Comparison of ENCODE assay signal across 9 mouse cellular contexts in genomic region chr10:60794374-60794773, GRCm38 (mm10). TPM values are rescaled to one million over a fixed set of nuclear protein-coding genes. Genes with fewer than 3 reads are reported as not detected.
DNase-seq lines count a peak whose midpoint lies in the region; ATAC-seq lines count a peak whose summit lies in the region.
"Had no signal": no experiment of that assay in that cellular context is flagged by ENCODE, and none has a peak within 500 bp of the region (broad histone marks: within the 10 kb centered on the region; RNA-seq: fewer than 3 reads in every experiment).

No protein-coding gene starts in this region.

- H3K9ac ChIP-seq in heart, embryonic 11.5 days (ENCODE audit: low read depth, low read length): 0 out of 2 replicates have a peak overlapping the region, but pooled peaks have one; percentile 34
- H3K9ac ChIP-seq in midbrain, embryonic 14.5 days (replicated peaks; ENCODE audit: low read length): no peak overlapping the region
- peak overlapping the region; percentile 19; the same call in 1 of the 2 replicates for H3K9ac ChIP-seq in limb, embryonic 13.5 days
- H3K9ac ChIP-seq: liver, embryonic 13.5 days had no signal

- no peak overlapping the region for H3K4me3 ChIP-seq in heart, embryonic 11.5 days (ENCODE audit: low read depth, low read length)
- H3K4me3 ChIP-seq in midbrain, embryonic 10.5 days: no peak overlapping the region
- no peak overlapping the region for H3K4me3 ChIP-seq in midbrain, embryonic 14.5 days (replicated peaks; ENCODE audit: low read depth, low read length)
- H3K4me3 ChIP-seq in forebrain, embryonic 10.5 days: no peak overlapping the region
- no peak overlapping the region for H3K4me3 ChIP-seq in limb, embryonic 13.5 days
- H3K4me3 ChIP-seq: liver, embryonic 13.5 days had no signal

- no peak overlapping the region; the same call in 1 of the 2 replicates for H3K4me2 ChIP-seq in heart, embryonic 11.5 days
- no peak overlapping the region for H3K4me2 ChIP-seq in midbrain, embryonic 14.5 days (ENCODE audit: low read length)
- H3K4me2 ChIP-seq in limb, embryonic 13.5 days (replicated peaks): peak overlapping the region; percentile 40
- H3K4me2 ChIP-seq: liver, embryonic 13.5 days had no signal

- ATAC-seq in heart, embryonic 11.5 days (replicated peaks; ENCODE audit: insufficient number of reproducible peaks, low FRiP score, low TSS enrichment): no peak
- ATAC-seq in midbrain, embryonic 14.5 days (ENCODE audit: low FRiP score, low TSS enrichment): no peak
- ATAC-seq in limb, embryonic 13.5 days (ENCODE audit: low FRiP score, low read depth): peak; percentile 76

- H3K9me3 ChIP-seq in heart, embryonic 11.5 days (replicated peaks; ENCODE audit: control insufficient read depth, low read length): no peaks in the 10 kb centered on the region
- no peaks in the 10 kb centered on the region for H3K9me3 ChIP-seq in midbrain, embryonic 10.5 days (replicated peaks)
- no peaks in the 10 kb centered on the region for H3K9me3 ChIP-seq in midbrain, embryonic 14.5 days (ENCODE audit: control insufficient read depth, low read length)
- no peaks in the 10 kb centered on the region for H3K9me3 ChIP-seq in forebrain, embryonic 10.5 days
- no peaks in the 10 kb centered on the region for H3K9me3 ChIP-seq in limb, embryonic 13.5 days
- H3K9me3 ChIP-seq: liver, embryonic 13.5 days had no signal

- peak overlapping the region; percentile 90; the same call in 1 of the 2 replicates for H3K27ac ChIP-seq in heart, embryonic 11.5 days (ENCODE audit: low read depth, low read length)
- peak overlapping the region; percentile 24; the same call in 1 of the 2 replicates for H3K27ac ChIP-seq in midbrain, embryonic 10.5 days (replicated peaks)
- no peak overlapping the region for H3K27ac ChIP-seq in midbrain, embryonic 14.5 days (replicated peaks; ENCODE audit: low read depth, low read length)
- H3K27ac ChIP-seq in forebrain, embryonic 10.5 days: peak overlapping the region; percentile 81
- peak overlapping the region; percentile 87 for H3K27ac ChIP-seq in limb, embryonic 13.5 days
- H3K27ac ChIP-seq: liver, embryonic 13.5 days had no signal

- DNase-seq in heart, postnatal 4 days: no peak
- DNase-seq in midbrain, embryonic 10.5 days (ENCODE audit: low spot score): no peak
- DNase-seq in midbrain, embryonic 14.5 days: no peak
- DNase-seq in forebrain, embryonic 10.5 days (ENCODE audit: extremely low spot score, low spot score): peak; percentile 45
- no peak for DNase-seq in gastrocnemius, adult 18-20 months (ENCODE audit: low spot score)
- no peak for DNase-seq in testis, postnatal 10 days (ENCODE audit: low spot score)
- DNase-seq: liver, embryonic 13.5 days had no signal

- WGBS in heart, embryonic 11.5 days (ENCODE audit: insufficient replicate concordance): 52% methylated on average over 11 of the region's 11 CpGs
- 40% methylated on average over 11 of the region's 11 CpGs for WGBS in midbrain, embryonic 10.5 days
- WGBS in midbrain, embryonic 14.5 days: 27% methylated on average over 11 of the region's 11 CpGs
- 20% methylated on average over 11 of the region's 11 CpGs for WGBS in forebrain, embryonic 10.5 days
- 12% methylated on average over 11 of the region's 11 CpGs for WGBS in limb, embryonic 13.5 days

- peaks cover 70% of the 10 kb centered on the region for H3K4me1 ChIP-seq in heart, embryonic 11.5 days (ENCODE audit: control insufficient read depth, insufficient read depth, low read length)
- peaks cover 40% of the 10 kb centered on the region for H3K4me1 ChIP-seq in midbrain, embryonic 10.5 days
- H3K4me1 ChIP-seq in midbrain, embryonic 14.5 days (ENCODE audit: control insufficient read depth, insufficient read depth, low read length): 0 out of 2 replicates have a peak, but pooled peaks cover 2% of the 10 kb centered on the region
- H3K4me1 ChIP-seq in forebrain, embryonic 10.5 days: peaks cover 76% of the 10 kb centered on the region
- H3K4me1 ChIP-seq in limb, embryonic 13.5 days: peaks cover 75% of the 10 kb centered on the region

- no peaks in the 10 kb centered on the region for H3K27me3 ChIP-seq in heart, embryonic 11.5 days (ENCODE audit: control insufficient read depth, insufficient read depth, low read length)
- H3K27me3 ChIP-seq in midbrain, embryonic 10.5 days (ENCODE audit: low read depth, poor library complexity, severe bottlenecking): peaks cover 64% of the 10 kb centered on the region
- no peaks in the 10 kb centered on the region for H3K27me3 ChIP-seq in midbrain, embryonic 14.5 days (ENCODE audit: control insufficient read depth, insufficient read depth, low read length)
- peaks cover 38% of the 10 kb centered on the region for H3K27me3 ChIP-seq in forebrain, embryonic 10.5 days (ENCODE audit: poor library complexity, severe bottlenecking)
- H3K27me3 ChIP-seq in limb, embryonic 13.5 days: no peaks in the 10 kb centered on the region

- H3K36me3 ChIP-seq in heart, embryonic 11.5 days (ENCODE audit: control insufficient read depth, insufficient read depth, low read length): no peaks in the 10 kb centered on the region
- no peaks in the 10 kb centered on the region for H3K36me3 ChIP-seq in midbrain, embryonic 10.5 days
- no peaks in the 10 kb centered on the region for H3K36me3 ChIP-seq in midbrain, embryonic 14.5 days (ENCODE audit: control insufficient read depth, insufficient read depth, low read length)
- no peaks in the 10 kb centered on the region for H3K36me3 ChIP-seq in forebrain, embryonic 10.5 days (replicated peaks)
- H3K36me3 ChIP-seq in limb, embryonic 13.5 days: no peaks in the 10 kb centered on the region
- H3K36me3 ChIP-seq: liver, embryonic 13.5 days had no signal

RNA-seq across cellular contexts. Expression of gene Unc5b, which starts 37.0 kb away (rescaled TPM):
- 15.0 and 15.6 TPM in 2 replicates for polyA plus RNA-seq in heart, embryonic 11.5 days (2014; fragmentation: Nextera tagmentation; extraction: Ambion mirVana)
- 10 to 100 TPM; 42.1 to 43.3 TPM for total RNA-seq in heart, postnatal 4 days (2021)
- polyA plus RNA-seq in midbrain, embryonic 10.5 days (2016; fragmentation: Nextera tagmentation; extraction: Ambion mirVana): 2.7 and 3.2 TPM in 2 replicates
- 2.4 and 2.8 TPM in 2 replicates for polyA plus RNA-seq in midbrain, embryonic 14.5 days (2014; fragmentation: Nextera tagmentation; extraction: Ambion mirVana)
- 3.2 and 3.4 TPM in 2 replicates for polyA plus RNA-seq in forebrain, embryonic 10.5 days (2016; fragmentation: Nextera tagmentation; extraction: Ambion mirVana)
- 8.1 and 8.3 TPM in 2 replicates for polyA plus RNA-seq in limb, embryonic 13.5 days (2015; fragmentation: Nextera tagmentation; extraction: Ambion mirVana)
- total RNA-seq in gastrocnemius, adult 18-20 months (2021): 1 to 10 TPM; 1.3 to 3.3 TPM

RNA-seq across cellular contexts. Expression of gene Slc29a3, which starts 41.8 kb away (rescaled TPM):
- 4.6 and 4.8 TPM in 2 replicates for polyA plus RNA-seq in heart, embryonic 11.5 days (2014; fragmentation: Nextera tagmentation; extraction: Ambion mirVana)
- total RNA-seq in heart, postnatal 4 days (2021): 1 to 10 TPM; 6.9 to 8.2 TPM
- 8.4 and 12.8 TPM in 2 replicates for polyA plus RNA-seq in midbrain, embryonic 10.5 days (2016; fragmentation: Nextera tagmentation; extraction: Ambion mirVana)
- 4.8 and 8.5 TPM in 2 replicates for polyA plus RNA-seq in midbrain, embryonic 14.5 days (2014; fragmentation: Nextera tagmentation; extraction: Ambion mirVana)
- 6.3 and 7.1 TPM in 2 replicates for polyA plus RNA-seq in forebrain, embryonic 10.5 days (2016; fragmentation: Nextera tagmentation; extraction: Ambion mirVana)
- polyA plus RNA-seq in limb, embryonic 13.5 days (2015; fragmentation: Nextera tagmentation; extraction: Ambion mirVana): 12.4 and 13.7 TPM in 2 replicates
- 1 to 10 TPM; 2.7 to 2.8 TPM for total RNA-seq in gastrocnemius, adult 18-20 months (2021)
